Mouse (Mus musculus) kidney, postnatal 0 days (tissue): Measurements from ENCODE around the gene Acap3. TPM values are rescaled to one million over a fixed set of nuclear protein-coding genes. Genes with fewer than 3 reads are reported as not detected.
A peak's percentile ranks its signal among the peaks of the same experiment; 100 is the strongest.

Source experiments
- ATAC-seq: fragments of 200-750 bp; cut with Nextera tagmentation; replicated peaks from 2 replicates; pipeline ENCODE4 v1.8.0; 2017; ENCODE audit warnings: low read depth, moderate number of reproducible peaks, moderate TSS enrichment, moderate library complexity; ENCODE audit not compliant: low FRiP score
- DNase-seq: peaks from one replicate; pipeline ENCODE4 v3.0.0-alpha.2; 2016; ENCODE audit warnings: low spot score
- H3K27ac ChIP-seq: fragments of 300-500 bp; sonication (generic); 2 replicates; pipeline ENCODE4 v1.5.1; 2014; ENCODE audit warnings: mild to moderate bottlenecking
- H3K27me3 ChIP-seq: fragments of 300-500 bp; sonication (generic); 2 replicates; pipeline ENCODE4 v1.6.1; 2014; ENCODE audit warnings: low read length, mixed read lengths; ENCODE audit not compliant: insufficient read depth
- H3K36me3 ChIP-seq: fragments of 300-500 bp; sonication (generic); 2 replicates; pipeline ENCODE4 v1.6.1; 2014; ENCODE audit warnings: low read length, mixed read lengths; ENCODE audit not compliant: insufficient read depth
- H3K4me1 ChIP-seq: fragments of 300-500 bp; sonication (generic); replicated peaks from 2 replicates; pipeline ENCODE4 v1.6.1; 2014; ENCODE audit warnings: antibody characterized with exemption, low read length, mixed read lengths; ENCODE audit not compliant: insufficient read depth
- H3K4me2 ChIP-seq: fragments of 300-500 bp; sonication (generic); 2 replicates; pipeline ENCODE4 v1.6.1; 2014; ENCODE audit warnings: mild to moderate bottlenecking, low read length, moderate library complexity, mixed read lengths
- H3K4me3 ChIP-seq: fragments of 300-500 bp; sonication (generic); replicated peaks from 2 replicates; pipeline ENCODE4 v1.5.1; 2014; ENCODE audit warnings: low read depth, low read length
- H3K9ac ChIP-seq: fragments of 300-500 bp; sonication (generic); 2 replicates; pipeline ENCODE4 v1.6.1; 2014; ENCODE audit warnings: low read depth, low read length
- H3K9me3 ChIP-seq: fragments of 300-500 bp; sonication (generic); replicated peaks from 2 replicates; pipeline ENCODE4 v1.6.1; 2016; ENCODE audit warnings: low read length, inconsistent platforms, mixed read lengths
- CTCF ChIP-seq: IDR thresholded peaks from 2 replicates; pipeline ENCODE4 v1.5.1; 2016; ENCODE audit warnings: antibody characterized with exemption, low read depth, mild to moderate bottlenecking, moderate library complexity
- WGBS: fragments of 180-500 bp; shearing (Covaris S2); extraction: QIAGEN DNeasy Blood & Tissue Kit; methylation state at CpG from one replicate; pipeline ENCODE4 v1.1.7; 2014; 5-methylcytosine and 5-hydroxymethylcytosine counted together
- polyA plus RNA-seq: library from polyadenylated mRNA; unstranded; fragments of >200 nt; fragmentation: Nextera tagmentation; extraction: Ambion mirVana; gene quantifications from 2 replicates; pipeline ENCODE4 v1.2.1, GENCODE M21; 2015

Gene Acap3
- polyA plus RNA-seq, 1 experiment from 2014 or later: 8.2 TPM

DNA sequence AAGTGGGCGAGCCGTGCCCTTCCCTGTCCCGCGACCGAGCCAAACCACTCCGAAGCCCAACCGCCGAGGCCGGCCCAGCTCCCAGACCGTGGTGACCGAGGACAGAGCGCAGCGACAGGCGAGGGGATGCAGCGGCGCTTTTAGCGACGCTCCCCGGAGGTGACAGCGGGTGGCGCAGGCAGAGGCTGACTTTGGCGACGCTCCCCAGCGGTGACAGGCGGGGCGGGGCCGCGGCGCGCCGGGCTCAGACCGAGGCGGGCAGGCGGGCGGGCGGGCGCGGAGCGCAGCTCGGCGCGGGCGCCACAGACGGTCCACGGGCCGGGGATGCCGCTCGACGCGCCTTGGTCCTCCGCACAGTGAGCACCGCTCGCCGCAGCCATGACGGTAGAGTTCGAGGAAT lies 395 bp downstream of the Acap3 start:
- peaks cover 15% of the 10 kb centered on the region for H3K4me1 ChIP-seq
- peaks cover 22% of the 10 kb centered on the region for H3K36me3 ChIP-seq
- H3K27me3 ChIP-seq: no peaks in the 10 kb centered on the region
- WGBS: under 1% methylated on average over 56 of the region's 56 CpGs
- ATAC-seq (peak; percentile 89), DNase-seq (peak; percentile 92)
- peak; percentile 23; the same call in 1 of the 2 replicates for TF ChIP-seq CTCF
- H3K27ac ChIP-seq: peak overlapping the region; percentile 94
- peak overlapping the region; percentile 78 for H3K9ac ChIP-seq
- peak overlapping the region; percentile 99 for H3K4me2 ChIP-seq
- peak overlapping the region; percentile 70 for H3K4me3 ChIP-seq
- H3K9me3 ChIP-seq: no peaks in the 10 kb centered on the region

DNA sequence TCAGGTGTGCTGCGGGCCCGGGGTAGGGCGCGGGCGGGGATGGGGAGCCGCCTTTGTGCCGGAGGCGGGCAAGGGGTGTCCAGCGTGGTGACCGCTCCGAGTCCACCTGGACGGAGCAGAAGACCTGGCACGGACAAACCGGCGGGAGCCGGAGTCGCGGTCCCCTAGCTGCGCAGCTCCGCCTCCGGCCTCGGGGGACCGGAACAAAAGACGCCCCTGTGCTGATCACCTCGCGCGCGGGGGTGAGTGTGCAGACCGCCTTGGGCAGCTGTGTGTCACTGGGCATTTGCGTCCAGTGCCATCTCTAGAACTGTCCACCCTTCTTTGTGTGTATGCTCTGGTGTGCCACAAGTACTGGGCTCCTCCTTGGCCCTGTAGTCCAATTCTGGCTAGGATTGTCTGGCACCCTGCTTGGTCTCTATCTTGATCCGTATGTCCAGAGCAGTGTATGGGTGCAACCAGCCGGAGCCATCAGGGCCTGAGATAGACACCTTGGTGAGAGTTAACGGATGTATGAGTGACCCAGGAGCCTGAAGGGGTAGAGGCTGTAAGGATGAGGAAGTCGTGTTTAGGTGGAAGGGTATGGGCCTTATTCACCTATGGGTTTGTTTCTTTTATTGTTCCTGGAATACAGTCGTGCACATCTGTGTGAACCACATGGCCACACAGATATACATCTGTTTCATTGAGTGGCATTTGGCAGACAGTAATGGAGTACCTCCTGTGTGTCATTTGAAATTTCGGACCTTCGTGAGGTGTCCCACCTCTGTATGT lies 1.0 kb downstream of the Acap3 start:
- H3K9me3 ChIP-seq: no peaks in the 10 kb centered on the region
- peak; percentile 45 for ATAC-seq
- peak; percentile 24 for DNase-seq
- no peak for TF ChIP-seq CTCF
- WGBS: 5% methylated on average over 30 of the region's 37 CpGs
- H3K36me3 ChIP-seq: peaks cover 16% of the 10 kb centered on the region
- H3K4me1 ChIP-seq: peaks cover 15% of the 10 kb centered on the region
- peak overlapping the region; percentile 78 for H3K9ac ChIP-seq
- H3K4me3 ChIP-seq: peak overlapping the region; percentile 70
- H3K27me3 ChIP-seq: no peaks in the 10 kb centered on the region
- H3K4me2 ChIP-seq: peak overlapping the region; percentile 99
- peak overlapping the region; percentile 94 for H3K27ac ChIP-seq

DNA sequence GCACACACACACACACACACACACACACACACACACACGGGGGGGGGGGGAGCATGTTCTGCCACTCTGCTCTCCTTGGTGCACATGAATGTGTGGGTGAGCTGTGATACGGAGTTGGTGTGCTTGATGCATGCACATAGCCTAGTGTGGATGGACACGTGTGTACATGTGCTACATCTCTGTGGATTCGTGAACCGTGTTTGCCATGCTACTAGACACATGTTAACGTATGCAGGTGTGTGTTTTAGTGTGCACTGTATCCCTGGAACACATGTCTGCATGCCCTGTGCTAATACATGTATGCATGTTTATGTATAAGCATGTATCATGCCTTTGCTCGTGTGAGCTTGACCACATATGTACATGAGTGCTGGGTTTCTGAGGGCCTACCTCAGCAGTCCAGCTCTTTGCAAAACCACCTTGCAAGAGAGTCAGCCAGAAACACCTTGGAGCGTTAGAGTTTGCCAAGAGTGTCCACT lies 1.6 kb downstream of the Acap3 start:
- Histone ChIP-seq H3K27me3 (no peaks in the 10 kb centered on the region), H3K36me3 (peaks cover 10% of the 10 kb centered on the region; the same call in 1 of the 2 replicates), H3K9ac (no peak overlapping the region), H3K4me3 (peak overlapping the region; percentile 70; the same call in 1 of the 2 replicates), H3K4me2 (peak overlapping the region; percentile 99), H3K4me1 (peaks cover 15% of the 10 kb centered on the region), H3K27ac (no peak overlapping the region), H3K9me3 (no peaks in the 10 kb centered on the region)
- no peak for ATAC-seq
- DNase-seq: no peak
- TF ChIP-seq CTCF: no peak
- WGBS: 71% methylated on average over 8 of the region's 8 CpGs

DNA sequence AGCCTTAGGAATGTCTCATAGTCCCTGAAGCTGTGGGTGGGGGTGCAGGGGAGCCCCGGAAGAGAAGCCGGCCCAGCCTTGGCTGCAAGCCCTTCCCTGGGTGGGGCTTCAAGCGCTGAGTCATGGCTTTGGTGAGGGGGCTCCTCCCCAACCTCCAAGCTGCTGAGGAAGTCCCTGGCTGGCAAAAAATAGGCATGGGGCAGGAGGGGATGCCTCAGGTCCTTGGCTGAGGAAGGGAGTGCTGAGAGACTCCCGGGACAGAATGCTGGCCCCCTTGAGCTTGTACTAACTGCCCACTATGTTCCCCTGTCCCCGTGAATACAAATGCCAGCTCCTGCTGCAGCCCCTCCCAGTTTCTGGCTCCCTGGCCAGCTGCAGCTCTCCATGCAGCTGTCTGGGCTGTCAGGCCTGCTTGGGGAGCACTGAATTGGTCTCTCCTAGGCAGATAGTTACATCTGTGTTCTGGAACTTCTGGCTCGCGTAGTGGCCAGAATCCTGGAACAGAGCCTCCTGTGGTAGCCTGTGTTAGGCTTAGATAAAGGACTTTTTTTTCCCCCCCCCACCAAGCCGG lies 2.8 kb downstream of the Acap3 start:
- WGBS: 31% methylated on average over 8 of the region's 8 CpGs
- H3K9ac ChIP-seq: no peak overlapping the region
- H3K9me3 ChIP-seq: no peaks in the 10 kb centered on the region
- H3K36me3 ChIP-seq: 0 out of 2 replicates have a peak, but pooled peaks cover 2% of the 10 kb centered on the region
- no peak for TF ChIP-seq CTCF
- DNase-seq (peak; percentile 33), ATAC-seq (no peak)
- H3K4me3 ChIP-seq: no peak overlapping the region
- H3K27ac ChIP-seq: no peak overlapping the region
- H3K4me1 ChIP-seq: peaks cover 15% of the 10 kb centered on the region
- no peaks in the 10 kb centered on the region for H3K27me3 ChIP-seq
- peak overlapping the region; percentile 99 for H3K4me2 ChIP-seq

DNA sequence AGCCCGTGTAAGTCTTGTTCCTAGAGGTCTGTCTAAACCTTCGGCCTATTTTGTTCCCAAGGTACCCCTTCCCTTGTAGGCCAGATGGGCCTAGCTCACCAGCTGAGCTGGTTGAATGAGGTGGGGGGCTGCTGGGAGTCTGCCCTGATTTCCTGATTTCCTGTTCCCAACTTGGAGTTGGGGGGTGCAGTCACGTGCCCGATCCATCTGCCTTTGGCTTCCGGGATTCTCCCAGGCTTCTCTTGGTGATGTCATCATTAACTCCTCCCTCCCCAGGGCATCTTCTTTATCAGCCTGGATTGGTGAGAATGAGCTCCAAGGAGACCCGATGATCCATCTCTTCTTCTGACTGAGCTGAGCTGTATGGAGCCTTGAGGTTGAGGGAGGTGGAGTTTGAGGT lies 3.6 kb downstream of the Acap3 start:
- DNase-seq (peak; percentile 67), ATAC-seq (no peak)
- TF ChIP-seq CTCF: no peak
- Histone ChIP-seq H3K27ac (no peak overlapping the region), H3K27me3 (no peaks in the 10 kb centered on the region), H3K9ac (no peak overlapping the region), H3K36me3 (peaks cover 6% of the 10 kb centered on the region; the same call in 1 of the 2 replicates), H3K4me3 (no peak overlapping the region), H3K4me2 (peak overlapping the region; percentile 99), H3K4me1 (peaks cover 14% of the 10 kb centered on the region), H3K9me3 (no peaks in the 10 kb centered on the region)
- WGBS: 34% methylated on average over 6 of the region's 6 CpGs

DNA sequence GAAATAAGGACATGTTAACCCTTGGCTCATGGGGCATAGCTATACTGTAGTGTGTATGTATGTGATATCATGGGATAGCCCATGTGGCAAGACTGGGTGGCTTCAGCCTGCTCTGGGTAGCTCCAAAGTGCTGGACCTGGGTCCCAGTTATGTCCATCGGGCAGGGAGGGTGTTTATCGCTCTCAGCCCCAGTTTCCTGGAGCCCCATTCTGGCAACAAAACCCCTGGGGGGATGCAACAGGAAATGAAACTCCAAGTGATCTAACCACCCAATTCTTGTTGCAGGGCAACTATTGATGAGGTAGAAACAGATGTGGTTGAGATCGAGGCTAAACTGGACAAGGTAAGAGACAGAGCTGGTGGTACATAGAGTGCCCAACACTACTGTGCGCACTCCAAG lies 4.2 kb downstream of the Acap3 start:
- H3K9me3 ChIP-seq: no peaks in the 10 kb centered on the region
- peaks cover 8% of the 10 kb centered on the region; the same call in 1 of the 2 replicates for H3K4me1 ChIP-seq
- peaks cover 12% of the 10 kb centered on the region for H3K36me3 ChIP-seq
- TF ChIP-seq CTCF: no peak
- H3K4me2 ChIP-seq: no peak overlapping the region
- no peak overlapping the region for H3K4me3 ChIP-seq
- H3K27me3 ChIP-seq: no peaks in the 10 kb centered on the region
- no peak overlapping the region for H3K9ac ChIP-seq
- 91% methylated on average over 4 of the region's 4 CpGs for WGBS
- ATAC-seq: no peak
- H3K27ac ChIP-seq: no peak overlapping the region
- DNase-seq: no peak
